Mouse (Mus musculus) thymus, adult 2 months (tissue): ENCODE measurements around the gene Fam189b. TPM values are rescaled to one million over a fixed set of nuclear protein-coding genes. Genes with fewer than 3 reads are reported as not detected.

Experiments
- DNase-seq: peaks from one replicate; pipeline ENCODE4 v3.0.0; 2021
- H3K27ac ChIP-seq: fragments of 200-500 bp; 2 replicates; pipeline ENCODE4 v1.5.1; 2012; ENCODE audit warnings: low read length, control low read depth; ENCODE audit not compliant: control insufficient read depth, insufficient read depth
- H3K27me3 ChIP-seq: fragments of 200-500 bp; 2 replicates; pipeline ENCODE4 v1.6.1; 2012; ENCODE audit warnings: mild to moderate bottlenecking, low read length, moderate library complexity, mixed read lengths; ENCODE audit not compliant: control insufficient read depth, insufficient read depth
- H3K36me3 ChIP-seq: fragments of 200-500 bp; 2 replicates; pipeline ENCODE4 v1.6.1; 2012; ENCODE audit warnings: mild to moderate bottlenecking, low read length, moderate library complexity; ENCODE audit not compliant: control insufficient read depth, insufficient read depth
- H3K4me1 ChIP-seq: fragments of 200-500 bp; replicated peaks from 2 replicates; pipeline ENCODE4 v1.6.1; 2012; ENCODE audit warnings: low read length; ENCODE audit not compliant: control insufficient read depth, insufficient read depth
- H3K4me3 ChIP-seq: fragments of 200-500 bp; 2 replicates; pipeline ENCODE4 v1.5.1; 2012; ENCODE audit warnings: mild to moderate bottlenecking, low read length, control low read depth, moderate library complexity; ENCODE audit not compliant: control insufficient read depth, insufficient read depth
- CTCF ChIP-seq: fragments of 200-500 bp; IDR thresholded peaks from 2 replicates; pipeline ENCODE4 v1.5.1; 2012; ENCODE audit warnings: mild to moderate bottlenecking, control low read depth, low read length, moderate library complexity, borderline replicate concordance; ENCODE audit not compliant: control insufficient read depth, poor library complexity, insufficient read depth; ENCODE audit errors: extremely low read depth
- POLR2A ChIP-seq: fragments of 200-500 bp; IDR thresholded peaks from 2 replicates; pipeline ENCODE4 v1.6.1; 2012; ENCODE audit warnings: mild to moderate bottlenecking, low read length, control low read depth, moderate library complexity; ENCODE audit not compliant: control insufficient read depth, poor library complexity, insufficient read depth; ENCODE audit errors: extremely low read depth
- WGBS: fragments of 180-500 bp; shearing (Covaris S2); methylation state at CpG from one replicate; pipeline ENCODE4 v1.1.7; 2018; 5-methylcytosine and 5-hydroxymethylcytosine counted together
- polyA plus RNA-seq: library from polyadenylated mRNA; depleted of rRNA; stranded (reverse); fragments of >200 nt; gene quantifications from 2 replicates; pipeline ENCODE4 v1.2.3, GENCODE M21; 2012; rRNA removed

Fam189b gene
- polyA plus RNA-seq, 1 experiment = 250 TPM

GRCm38 (mm10) chr3:89237682-89238081, 54.7 kb downstream of the Fam189b start:
- Histone ChIP-seq H3K4me3 (no peak overlapping the region), H3K27ac (no peak overlapping the region)
- 94% methylated on average over 21 of the region's 21 CpGs for WGBS

GRCm38 (mm10) chr3:89238494-89238893, 55.6 kb downstream of the Fam189b start:
- Histone ChIP-seq H3K27ac (no peak overlapping the region), H3K4me3 (no peak overlapping the region), H3K4me1 (peaks cover 3% of the 10 kb centered on the region), H3K27me3 (no peaks in the 10 kb centered on the region), H3K36me3 (no peaks in the 10 kb centered on the region)
- no peak for DNase-seq
- TF ChIP-seq CTCF (no peak), POLR2A (no peak)
- WGBS = 91% methylated on average over 11 of the region's 12 CpGs

More at GRCm38 (mm10) chr3:89237682-89238081, 54.7 kb downstream of the Fam189b start:
- H3K36me3 ChIP-seq = no peaks in the 10 kb centered on the region
- no peak for DNase-seq
- no peaks in the 10 kb centered on the region for H3K27me3 ChIP-seq
- no peaks in the 10 kb centered on the region for H3K4me1 ChIP-seq
- TF ChIP-seq POLR2A (no peak), CTCF (no peak)

Other genes with a start within 250 kb of the Fam189b start
- 12.3 and 12.8 TPM in 2 replicates for gene Ash1l, start 232.5 kb upstream of the Fam189b start, polyA plus RNA-seq
- gene Dap3, start 232.0 kb upstream of the Fam189b start, polyA plus RNA-seq = 81.2 and 91.7 TPM in 2 replicates
- 45.8 and 50.9 TPM in 2 replicates for gene Rusc1, start 89.8 kb upstream of the Fam189b start, polyA plus RNA-seq
- not detected in 2 replicates for gene Gm43738, start 82.0 kb upstream of the Fam189b start, polyA plus RNA-seq
- gene Fdps, start 81.2 kb upstream of the Fam189b start, polyA plus RNA-seq = 58.1 and 71.6 TPM in 2 replicates
- 2.2 and 2.7 TPM in 2 replicates for gene Pklr, start 47.0 kb upstream of the Fam189b start, polyA plus RNA-seq
- gene Hcn3, start 22.9 kb upstream of the Fam189b start, polyA plus RNA-seq = 15.9 and 18.1 TPM in 2 replicates
- gene Clk2, start 18.3 kb upstream of the Fam189b start, polyA plus RNA-seq = 117 and 126 TPM in 2 replicates
- gene Scamp3, start 5.7 kb upstream of the Fam189b start, polyA plus RNA-seq = 240 and 251 TPM in 2 replicates
- gene Gba, start 19.8 kb downstream of the Fam189b start, polyA plus RNA-seq = 98.8 and 117 TPM in 2 replicates
- 7.2 and 10.9 TPM in 2 replicates for gene Thbs3, start 32.0 kb downstream of the Fam189b start, polyA plus RNA-seq
- gene Mtx1, start 43.9 kb downstream of the Fam189b start, polyA plus RNA-seq = 209 and 224 TPM in 2 replicates
- 14.1 and 14.4 TPM in 2 replicates for gene Muc1, start 45.9 kb downstream of the Fam189b start, polyA plus RNA-seq
- gene Krtcap2, start 62.8 kb downstream of the Fam189b start, polyA plus RNA-seq = 171 and 183 TPM in 2 replicates
- gene Trim46, start 63.2 kb downstream of the Fam189b start, polyA plus RNA-seq = 12.1 and 13.0 TPM in 2 replicates
- 477 and 588 TPM in 2 replicates for gene Dpm3, start 76.2 kb downstream of the Fam189b start, polyA plus RNA-seq
- 196 and 251 TPM in 2 replicates for gene Slc50a1, start 87.4 kb downstream of the Fam189b start, polyA plus RNA-seq
- gene Efna1, start 98.0 kb downstream of the Fam189b start, polyA plus RNA-seq = 6.3 and 9.7 TPM in 2 replicates
- gene Efna3, start 139.8 kb downstream of the Fam189b start, polyA plus RNA-seq = 3.7 and 4.2 TPM in 2 replicates
- gene Efna4, start 154.9 kb downstream of the Fam189b start, polyA plus RNA-seq = 12.5 TPM in 2 replicates
- gene Adam15, start 166.9 kb downstream of the Fam189b start, polyA plus RNA-seq = 38.7 and 49.6 TPM in 2 replicates
- gene Dcst2, start 178.8 kb downstream of the Fam189b start, polyA plus RNA-seq = 0.36 and 0.50 TPM in 2 replicates
- 0.24 and 0.32 TPM in 2 replicates for gene Dcst1, start 182.1 kb downstream of the Fam189b start, polyA plus RNA-seq
- gene Zbtb7b, start 211.6 kb downstream of the Fam189b start, polyA plus RNA-seq = 59.8 and 64.9 TPM in 2 replicates
- gene Lenep, start 219.7 kb downstream of the Fam189b start, polyA plus RNA-seq = 0.66 TPM in 1 of 2 replicates, not detected in the other
- gene Flad1, start 228.7 kb downstream of the Fam189b start, polyA plus RNA-seq = 57.0 and 58.3 TPM in 2 replicates
- 104 TPM in 2 replicates for gene Cks1b, start 235.2 kb downstream of the Fam189b start, polyA plus RNA-seq
- 89.9 and 92.1 TPM in 2 replicates for gene Shc1, start 235.3 kb downstream of the Fam189b start, polyA plus RNA-seq
- 82.3 and 133 TPM in 2 replicates for gene Pygo2, start 247.1 kb downstream of the Fam189b start, polyA plus RNA-seq